Mouse (Mus musculus) lung, adult 18-20 months (tissue): ENCODE measurements around the gene Wars2.

Source experiments
- DNase-seq, 2 experiments: peaks; one replicate each; pipeline ENCODE4 v3.0.0; 2022; ENCODE audit warnings: mixed read lengths in 2 of 2

The Wars2 gene

DNA sequence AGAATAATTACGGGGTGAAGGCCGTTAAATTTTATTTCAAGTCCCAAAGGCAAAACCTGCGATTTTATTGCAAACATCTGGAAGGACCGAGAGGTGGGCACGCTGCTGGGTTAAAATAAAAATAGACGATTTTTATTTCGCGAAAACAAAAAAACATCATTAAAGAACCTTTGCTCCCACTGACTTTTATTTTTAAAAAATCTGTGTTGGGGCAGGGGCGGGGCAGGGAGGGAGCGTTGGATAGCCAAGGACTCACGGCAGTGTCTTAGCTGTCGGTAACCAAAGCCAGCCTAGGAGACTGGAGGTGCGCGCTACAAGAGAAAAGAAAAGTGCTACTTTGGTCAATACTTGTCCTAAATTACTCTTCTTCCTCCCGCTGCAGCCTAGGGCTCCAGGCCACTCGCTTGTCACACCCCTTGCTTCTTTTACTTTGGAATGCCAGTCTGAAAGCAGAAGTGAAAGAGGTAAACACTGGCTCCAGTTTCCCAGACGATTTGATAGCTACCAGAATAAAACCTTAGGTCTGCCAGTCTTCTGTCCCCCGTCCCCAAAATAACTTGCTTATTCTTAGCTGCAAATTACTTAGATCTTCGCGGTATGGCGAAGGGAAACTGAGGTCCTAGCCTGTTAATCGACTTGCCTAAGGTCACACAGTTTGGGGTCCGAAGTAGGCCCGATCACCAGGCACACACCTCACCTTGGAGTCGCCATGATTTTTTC, 108.1 kb downstream of the Wars2 start:
- no peak for DNase-seq

DNA sequence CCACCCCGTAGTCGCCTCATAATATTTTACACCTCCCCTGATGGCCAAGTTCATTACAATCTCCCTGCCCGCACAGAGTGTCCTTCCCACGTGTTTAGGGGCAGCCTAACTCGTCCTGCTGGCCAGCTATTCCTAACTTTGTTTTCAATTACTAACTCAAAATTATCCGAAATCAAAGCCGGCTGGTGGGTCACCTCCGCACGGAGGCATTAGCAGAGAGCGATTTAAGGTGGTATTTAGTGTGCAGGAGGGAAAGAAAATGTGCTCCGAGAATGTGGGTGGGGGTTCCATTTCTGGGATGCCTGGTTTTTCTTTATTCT, 108.6 kb downstream of the Wars2 start:
- no peak for DNase-seq

DNA sequence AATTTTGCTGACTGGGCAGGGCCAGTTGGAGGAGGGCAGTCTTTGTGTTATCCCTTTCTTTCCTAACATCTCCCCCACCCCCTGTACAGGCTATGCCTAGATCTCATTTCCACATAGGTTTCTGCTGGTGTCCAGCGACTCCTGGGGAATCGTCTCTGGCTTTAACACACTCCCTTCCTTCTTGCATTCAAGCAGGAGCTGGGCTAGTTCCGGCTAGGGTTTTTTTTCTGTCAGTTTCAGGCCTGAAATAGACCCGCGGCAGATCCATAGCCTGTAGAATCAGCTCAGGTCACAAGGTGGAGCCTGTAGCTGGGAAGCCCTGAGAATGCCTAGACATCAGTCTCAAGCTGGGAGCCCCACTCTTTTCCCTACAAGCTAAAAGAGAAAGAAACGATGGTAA, 109.0 kb downstream of the Wars2 start:
- DNase-seq: no peak

GRCm38 (mm10) chr3:99251271-99252165, 110.7 kb downstream of the Wars2 start:
- DNase-seq: no peak

DNA sequence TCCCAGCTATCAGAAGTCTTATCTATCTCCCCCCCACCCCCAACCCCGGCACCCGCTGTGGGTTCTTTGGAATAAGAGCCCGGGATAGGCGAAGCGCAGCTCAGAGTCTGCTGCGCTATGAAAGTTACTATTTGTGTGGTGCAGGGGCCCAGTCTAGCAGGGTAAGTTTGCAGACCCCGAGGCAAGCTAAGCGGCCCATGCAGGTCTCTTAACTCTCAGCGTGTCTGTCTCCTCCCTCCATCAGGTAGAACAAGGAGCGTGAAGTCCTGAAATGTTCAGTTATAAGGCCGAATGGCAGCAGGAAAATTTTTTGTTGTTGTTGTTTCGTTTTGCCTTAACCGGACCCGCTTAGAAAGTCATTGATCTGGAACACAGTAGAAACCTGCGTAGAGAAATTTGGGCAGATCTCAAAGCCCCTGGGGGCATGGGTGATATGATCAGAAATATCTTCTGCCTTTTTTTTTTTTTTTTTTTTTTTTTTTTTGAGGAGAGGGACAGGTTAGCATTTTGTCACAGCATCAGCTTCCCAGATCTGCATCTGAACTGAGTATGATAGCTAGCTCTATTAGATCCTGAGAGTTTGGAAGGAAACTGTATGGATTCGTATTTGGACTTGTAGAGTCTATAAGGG, 111.7 kb downstream of the Wars2 start:
- DNase-seq: no peak

DNA sequence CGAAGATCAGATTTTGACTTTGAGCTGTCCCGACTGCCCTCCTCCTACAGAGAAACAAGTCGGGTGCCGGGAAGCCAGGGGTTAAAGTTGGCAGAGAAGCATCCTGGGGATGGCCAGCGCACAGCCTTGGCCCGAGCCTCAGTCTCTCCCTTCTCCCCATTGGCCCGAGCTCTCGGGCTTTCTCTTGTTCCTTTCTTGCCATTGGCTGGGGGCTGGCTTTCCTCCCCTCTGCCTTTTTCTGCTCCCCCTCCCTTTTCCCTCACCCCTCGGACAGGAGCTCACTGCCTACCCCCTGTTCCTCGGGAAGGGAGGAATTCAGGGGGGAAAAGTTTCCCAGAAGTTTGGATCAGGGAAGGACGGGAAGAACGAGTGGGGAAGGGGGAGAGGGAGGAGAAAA, 112.2 kb downstream of the Wars2 start:
- no peak for DNase-seq

DNA sequence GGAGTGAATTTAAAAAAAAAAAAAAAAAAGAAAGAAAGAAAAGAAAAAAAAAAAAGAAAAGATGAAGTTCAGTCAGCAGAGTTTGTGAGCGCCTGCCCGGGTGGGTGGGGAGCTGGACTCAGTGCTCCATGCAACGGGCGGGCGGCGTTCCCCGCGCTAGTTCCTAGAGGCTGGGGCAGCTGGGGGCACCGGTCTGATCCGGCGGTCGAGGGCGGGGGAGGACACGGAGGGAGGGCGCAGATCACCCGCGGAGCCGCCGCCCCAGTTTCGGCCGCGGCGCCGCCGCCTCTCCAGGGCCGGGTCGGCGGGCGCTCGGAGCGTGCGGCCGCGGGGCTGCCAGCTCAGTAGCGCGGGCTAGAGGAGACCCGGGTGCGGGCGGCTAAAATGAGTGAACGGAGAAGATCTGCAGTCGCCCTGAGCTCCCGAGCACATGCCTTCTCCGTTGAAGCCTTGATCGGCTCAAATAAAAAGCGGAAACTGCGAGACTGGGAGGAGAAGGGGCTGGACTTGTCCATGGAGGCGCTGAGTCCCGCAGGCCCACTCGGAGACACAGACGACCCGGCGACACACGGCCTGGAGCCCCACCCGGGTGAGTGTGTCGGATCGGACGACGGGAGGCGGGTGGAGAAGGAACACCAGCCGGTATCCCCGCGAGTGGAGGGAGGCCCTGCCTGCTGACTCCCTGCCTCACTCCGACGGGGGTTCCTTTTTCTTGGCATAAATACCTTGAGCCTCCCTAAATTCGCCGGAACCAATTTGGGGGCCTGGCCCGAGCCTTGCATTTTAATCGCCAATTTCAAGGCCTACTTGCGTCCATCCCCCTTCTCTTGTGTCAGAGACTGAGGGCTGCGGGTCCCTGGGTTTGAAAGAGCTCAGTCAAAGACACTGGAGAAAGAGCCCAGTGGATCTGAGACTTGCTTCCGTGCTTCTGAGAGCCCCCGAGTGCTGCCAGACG, 112.9 kb downstream of the Wars2 start:
- DNase-seq: peak in 1 of 2 experiments; percentile 13

DNA sequence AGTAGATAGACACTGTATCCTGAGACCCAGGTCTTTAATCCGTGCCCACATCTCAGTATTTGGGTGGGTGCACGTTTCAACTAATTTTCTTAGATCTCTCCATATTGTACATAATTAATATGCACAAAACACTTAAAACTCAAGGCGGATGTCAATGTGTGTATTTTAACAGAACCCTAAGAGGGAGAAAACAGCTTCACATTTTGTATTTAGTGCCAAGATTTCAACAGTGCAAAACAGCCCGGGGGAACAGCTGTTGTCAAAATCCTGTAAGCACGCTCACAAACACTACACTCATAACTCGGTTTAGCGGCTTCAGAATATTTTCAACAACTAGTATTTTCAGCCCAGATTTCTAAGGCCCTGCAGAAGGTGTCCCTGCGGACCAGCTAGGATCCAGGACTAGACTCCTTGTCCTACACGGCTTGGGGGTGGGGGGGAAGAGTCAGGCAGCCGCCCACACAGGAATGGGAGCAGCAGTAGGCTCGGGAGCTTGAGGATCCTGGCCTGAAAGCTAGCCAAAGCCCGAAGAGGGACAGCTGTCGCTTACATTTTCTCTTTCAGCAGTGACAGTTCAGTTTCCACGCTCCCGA, 113.8 kb downstream of the Wars2 start:
- DNase-seq: no peak

GRCm38 (mm10) chr3:99255411-99256365, 114.8 kb downstream of the Wars2 start:
- DNase-seq: no peak

DNA sequence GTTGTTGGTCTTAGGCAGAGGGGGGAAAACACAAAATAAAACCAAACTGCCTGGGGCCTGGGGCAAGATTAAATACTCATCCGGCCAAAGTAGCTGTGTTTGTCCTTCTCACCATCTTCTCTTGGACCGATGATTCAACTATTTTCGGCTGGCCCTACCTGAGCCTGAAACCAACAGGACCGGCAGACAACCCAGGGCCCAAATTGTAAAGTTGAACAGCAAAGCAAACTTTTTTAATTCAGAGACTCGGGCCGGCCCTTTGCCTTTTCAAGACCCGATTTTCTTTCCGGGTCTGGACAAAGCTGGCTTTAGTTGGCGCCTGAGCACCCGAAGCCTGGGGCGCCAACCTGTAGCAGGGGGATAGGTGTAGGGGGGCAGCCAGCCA, 115.5 kb downstream of the Wars2 start:
- DNase-seq: no peak

DNA sequence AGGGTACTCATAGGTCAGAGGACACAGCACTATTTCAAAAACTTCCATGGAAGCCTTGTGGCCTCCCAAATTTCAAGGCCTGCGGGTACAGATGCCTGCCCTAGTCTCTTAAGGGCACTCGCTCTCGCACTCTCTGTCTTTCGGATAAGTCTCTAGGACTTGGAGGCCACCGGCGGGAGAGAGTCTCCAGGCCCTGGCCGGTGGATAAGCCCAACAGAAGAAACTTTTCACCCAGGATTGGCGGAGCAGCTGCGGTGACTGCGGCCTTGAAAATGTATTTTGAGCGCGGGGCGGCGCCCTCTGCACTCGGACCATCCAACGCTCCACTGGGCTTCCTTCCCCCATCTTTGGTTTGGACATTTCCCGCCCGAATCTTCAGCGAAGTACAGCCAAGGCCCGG, 115.9 kb downstream of the Wars2 start:
- DNase-seq: no peak

GRCm38 (mm10) chr3:99257586-99258577, 117.0 kb downstream of the Wars2 start:
- no peak for DNase-seq

GRCm38 (mm10) chr3:99259741-99260270, 118.9 kb downstream of the Wars2 start:
- no peak for DNase-seq

GRCm38 (mm10) chr3:99260395-99260794, 119.5 kb downstream of the Wars2 start:
- no peak for DNase-seq

GRCm38 (mm10) chr3:99261371-99261791, 120.5 kb downstream of the Wars2 start:
- no peak for DNase-seq

GRCm38 (mm10) chr3:99261986-99262385, 121.1 kb downstream of the Wars2 start:
- no peak for DNase-seq

- no peak for DNase-seq
Measured at GRCm38 (mm10) chr3:99263471-99263903, 122.6 kb downstream of the Wars2 start.

GRCm38 (mm10) chr3:99264695-99265094, 123.8 kb downstream of the Wars2 start:
- DNase-seq: no peak

DNA sequence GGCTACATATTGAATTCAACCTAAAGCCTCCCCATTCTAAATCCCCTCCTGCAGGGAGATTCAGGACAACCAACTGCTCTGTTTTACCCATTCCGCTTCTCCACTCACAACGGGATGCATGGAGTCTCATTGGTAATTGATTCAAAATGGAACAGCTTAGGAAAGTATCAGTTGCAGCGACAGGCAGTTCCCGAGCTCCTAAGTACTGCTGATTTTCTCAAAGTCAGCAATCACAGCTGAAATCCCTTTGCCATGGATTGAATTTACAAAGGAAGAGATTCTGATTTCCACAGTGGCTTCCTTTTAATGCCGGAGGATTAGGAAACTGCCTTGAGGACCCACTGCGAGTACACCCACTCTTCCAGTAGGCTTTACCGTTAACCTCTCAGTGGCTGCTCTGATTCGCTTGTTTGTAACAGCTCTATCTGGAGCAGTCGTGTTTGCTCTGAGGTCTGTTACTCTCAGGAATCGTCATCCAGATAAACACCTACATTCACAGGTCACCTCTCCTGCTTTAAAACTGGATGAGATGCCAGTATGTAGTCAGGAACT, 126.0 kb downstream of the Wars2 start:
- DNase-seq: no peak
